Mouse (Mus musculus) lung, postnatal 0 days (tissue): Measurements from ENCODE around the gene Nfe2l3.

ENCODE experiments used
- CTCF ChIP-seq: IDR thresholded peaks from 2 replicates; pipeline ENCODE4 v1.5.1; 2016; ENCODE audit warnings: antibody characterized with exemption, mild to moderate bottlenecking
- EP300 ChIP-seq: IDR thresholded peaks from 2 replicates; pipeline ENCODE4 v1.6.1; 2016; ENCODE audit warnings: antibody characterized with exemption, mild to moderate bottlenecking, control low read depth

DNA sequence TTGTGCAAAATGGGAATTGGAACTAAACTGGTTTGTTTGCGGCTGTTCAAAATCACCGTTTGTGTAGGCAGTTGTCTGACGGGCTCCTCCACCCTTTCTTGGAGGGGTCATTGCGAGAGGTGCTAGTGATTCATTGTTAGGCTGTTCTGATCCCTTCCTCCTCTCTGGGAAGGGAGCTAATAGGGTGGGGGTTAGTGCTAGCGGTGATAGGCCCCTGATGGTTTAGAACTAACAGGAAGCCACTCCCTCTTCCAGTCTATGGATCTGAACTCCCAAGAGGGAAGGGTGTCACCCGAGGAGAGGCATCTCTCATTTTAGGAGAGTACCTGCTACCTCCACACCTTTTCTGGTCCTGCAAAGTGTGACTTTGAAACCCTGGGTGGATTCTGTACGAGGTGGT is 1.8 kb downstream of the Nfe2l3 start:
- TF ChIP-seq CTCF (no peak), EP300 (no peak)
